Mouse (Mus musculus) mesoderm, embryonic 11.5 days (tissue): ENCODE measurements around the gene Tyr.

Experiments used
- DNase-seq: peaks from one replicate; pipeline ENCODE4 v3.0.0-alpha.2; 2012; ENCODE audit warnings: low read depth, low spot score

The Tyr gene

DNA sequence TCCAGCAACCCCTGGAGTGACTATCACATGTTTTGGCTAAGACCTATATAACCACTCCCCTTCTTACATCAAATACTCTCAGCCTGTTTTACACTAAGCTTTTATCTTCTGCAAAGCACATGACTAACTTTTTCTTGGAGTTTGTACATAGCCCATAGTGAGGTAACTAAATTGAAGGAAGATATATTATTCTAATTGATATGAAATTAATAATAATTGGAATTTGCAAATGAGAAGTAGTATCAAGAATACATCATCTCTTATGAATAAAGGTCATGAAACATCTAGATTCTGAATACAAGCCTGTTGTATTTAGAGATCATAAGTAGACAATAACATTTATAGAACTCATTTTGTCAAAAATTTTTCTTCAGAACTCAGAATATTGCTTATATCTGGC, at the start of gene Tyr:
Gene Tyr (minus strand): TSS at position 101 of the 400 bp plus-strand sequence.
- DNase-seq: no peak

DNA sequence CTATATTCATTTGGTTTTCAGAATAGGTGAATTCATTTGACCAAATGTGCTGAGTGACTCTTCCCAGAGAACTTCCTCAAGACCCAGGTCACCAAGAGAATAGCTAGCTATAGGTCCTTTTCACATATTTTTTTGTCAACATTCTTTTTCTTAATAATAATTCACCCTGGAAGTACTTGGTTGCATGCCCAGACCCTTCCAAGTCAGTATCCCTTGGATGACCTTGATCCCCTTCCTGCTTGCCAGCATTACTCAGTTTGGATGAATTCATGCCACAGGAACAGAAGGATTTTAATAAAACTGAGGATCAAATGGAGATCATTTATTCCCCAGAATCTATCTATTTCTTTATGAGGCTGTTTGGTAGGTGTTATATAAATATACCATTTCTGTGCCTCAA, 45.7 kb upstream of the Tyr start:
- DNase-seq: no peak

DNA sequence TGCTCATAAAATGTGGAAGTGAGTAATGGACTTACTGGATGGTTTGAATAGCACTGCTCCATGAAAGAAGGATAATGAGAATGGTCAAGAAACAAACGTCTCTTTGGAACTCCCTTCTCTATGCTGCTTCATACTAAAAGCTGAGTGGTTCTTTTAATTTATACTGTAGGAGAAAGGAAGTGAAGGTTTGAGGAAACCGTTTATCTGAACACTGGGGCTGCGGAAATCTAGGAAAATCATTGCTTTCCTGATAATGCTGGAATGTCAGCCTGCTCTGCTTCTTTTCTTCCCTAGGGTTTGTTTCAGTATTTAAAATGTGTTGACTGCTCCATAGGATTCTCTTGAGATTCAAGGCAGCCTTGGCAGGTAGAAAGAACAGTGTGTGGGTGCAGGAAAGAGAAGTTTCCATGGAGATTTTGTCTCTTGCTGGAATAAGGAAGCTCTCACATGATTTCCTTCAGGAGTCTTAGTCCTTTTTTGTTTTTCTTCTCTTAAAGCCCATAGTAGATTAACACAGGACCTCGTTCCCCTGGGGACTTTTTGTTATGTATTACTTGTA, 891 bp upstream of the Tyr start:
- DNase-seq: no peak

DNA sequence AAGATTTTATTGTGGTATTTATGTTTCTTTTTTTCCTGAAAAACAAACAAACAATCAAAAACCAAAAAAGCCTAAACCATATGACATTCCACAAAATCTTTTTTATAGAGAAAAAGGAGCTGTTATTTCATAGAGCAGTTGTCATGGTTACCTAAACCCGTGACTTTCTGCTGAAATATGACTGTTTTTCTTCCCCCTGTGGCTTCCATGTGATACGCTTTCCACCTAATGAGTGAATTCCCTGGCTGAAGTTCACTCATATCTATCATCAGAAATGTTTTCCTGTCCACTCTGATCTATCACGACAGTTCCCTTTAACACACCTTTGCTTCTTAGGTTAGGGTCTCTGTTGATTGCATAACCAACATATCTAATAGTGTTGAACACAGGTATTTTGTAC, 5.3 kb downstream of the Tyr start:
- DNase-seq: peak; percentile 8

DNA sequence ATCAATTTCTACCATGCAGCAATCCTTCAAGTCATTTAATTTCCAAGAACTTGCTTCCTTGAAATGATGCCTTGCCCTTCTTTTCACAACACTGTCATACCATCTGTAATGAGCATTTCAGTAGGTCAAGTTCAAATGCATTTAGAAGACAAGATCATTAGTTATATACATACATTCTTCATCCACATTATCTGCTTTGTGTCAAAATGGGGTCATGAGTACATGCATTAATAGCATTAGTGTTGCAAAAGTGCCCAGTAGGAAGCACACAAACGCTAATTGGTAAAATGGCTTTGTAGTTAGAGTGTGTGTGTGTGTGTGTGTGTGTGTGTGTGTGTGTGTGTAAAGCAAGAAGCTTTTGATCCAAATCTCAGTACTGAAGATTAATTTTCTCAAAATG, 80.0 kb downstream of the Tyr start:
- peak; percentile 15 for DNase-seq

DNA sequence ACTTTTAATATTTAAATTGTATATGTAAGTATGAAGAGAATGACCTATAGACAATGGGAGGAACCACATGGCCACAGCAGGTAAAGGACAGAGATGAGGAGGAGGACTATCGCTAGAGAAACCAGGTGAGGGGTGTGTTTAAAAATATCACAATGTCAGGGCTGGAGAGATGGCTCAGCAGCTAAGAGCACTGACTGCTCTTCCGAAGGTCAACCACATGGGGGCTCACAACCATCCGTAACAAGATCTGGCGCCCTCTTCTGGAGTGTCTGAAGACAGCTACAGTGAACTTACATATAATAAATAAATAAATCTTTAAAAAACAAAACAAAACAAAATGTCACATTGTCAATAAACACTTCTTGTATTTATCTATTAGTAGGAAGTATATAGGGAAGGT, 81.9 kb downstream of the Tyr start:
- DNase-seq: peak; percentile 12

DNA sequence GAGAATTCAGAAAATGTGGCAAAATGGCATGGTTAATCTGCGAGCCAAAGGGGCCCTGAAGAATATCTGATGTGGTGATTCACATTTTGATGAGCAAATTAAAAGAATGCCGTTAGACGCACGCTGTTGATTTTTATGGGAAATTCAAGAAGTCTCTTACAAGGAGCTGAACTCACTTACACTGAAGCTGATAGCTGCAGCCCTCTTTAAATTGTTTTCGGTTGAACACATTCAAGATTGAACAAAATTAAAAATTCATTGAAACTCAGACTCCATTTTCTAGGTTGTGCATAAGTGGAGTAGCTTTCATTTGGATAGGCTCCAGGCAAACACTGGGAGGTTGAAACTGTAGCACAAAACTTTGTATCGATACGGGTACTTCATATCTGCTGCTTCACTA, 96.3 kb downstream of the Tyr start:
- DNase-seq: no peak

DNA sequence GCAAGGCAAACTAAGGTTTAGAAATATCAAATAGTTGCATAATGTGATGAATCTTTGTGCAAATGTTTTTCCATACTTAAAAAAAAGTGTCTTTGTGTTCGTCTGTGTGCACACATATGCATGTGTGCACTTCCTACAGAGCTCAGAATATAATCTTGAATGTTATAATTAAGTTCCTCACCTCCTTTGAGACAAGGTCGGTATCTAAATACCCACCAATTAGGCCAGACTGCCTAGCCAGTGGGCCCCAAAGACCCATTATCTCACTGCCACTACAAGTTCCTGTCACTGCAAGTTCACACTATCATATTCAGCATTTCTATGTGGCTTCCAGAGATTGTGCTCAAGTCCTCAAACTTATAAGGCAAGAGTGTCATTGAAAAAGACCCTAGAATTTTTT, 118.4 kb downstream of the Tyr start:
- no peak for DNase-seq
